Mouse (Mus musculus): ENCODE data around the gene Gm11549.
A peak's percentile ranks its signal among the peaks of the same experiment; 100 is the strongest.

Gene Gm11549

DNA sequence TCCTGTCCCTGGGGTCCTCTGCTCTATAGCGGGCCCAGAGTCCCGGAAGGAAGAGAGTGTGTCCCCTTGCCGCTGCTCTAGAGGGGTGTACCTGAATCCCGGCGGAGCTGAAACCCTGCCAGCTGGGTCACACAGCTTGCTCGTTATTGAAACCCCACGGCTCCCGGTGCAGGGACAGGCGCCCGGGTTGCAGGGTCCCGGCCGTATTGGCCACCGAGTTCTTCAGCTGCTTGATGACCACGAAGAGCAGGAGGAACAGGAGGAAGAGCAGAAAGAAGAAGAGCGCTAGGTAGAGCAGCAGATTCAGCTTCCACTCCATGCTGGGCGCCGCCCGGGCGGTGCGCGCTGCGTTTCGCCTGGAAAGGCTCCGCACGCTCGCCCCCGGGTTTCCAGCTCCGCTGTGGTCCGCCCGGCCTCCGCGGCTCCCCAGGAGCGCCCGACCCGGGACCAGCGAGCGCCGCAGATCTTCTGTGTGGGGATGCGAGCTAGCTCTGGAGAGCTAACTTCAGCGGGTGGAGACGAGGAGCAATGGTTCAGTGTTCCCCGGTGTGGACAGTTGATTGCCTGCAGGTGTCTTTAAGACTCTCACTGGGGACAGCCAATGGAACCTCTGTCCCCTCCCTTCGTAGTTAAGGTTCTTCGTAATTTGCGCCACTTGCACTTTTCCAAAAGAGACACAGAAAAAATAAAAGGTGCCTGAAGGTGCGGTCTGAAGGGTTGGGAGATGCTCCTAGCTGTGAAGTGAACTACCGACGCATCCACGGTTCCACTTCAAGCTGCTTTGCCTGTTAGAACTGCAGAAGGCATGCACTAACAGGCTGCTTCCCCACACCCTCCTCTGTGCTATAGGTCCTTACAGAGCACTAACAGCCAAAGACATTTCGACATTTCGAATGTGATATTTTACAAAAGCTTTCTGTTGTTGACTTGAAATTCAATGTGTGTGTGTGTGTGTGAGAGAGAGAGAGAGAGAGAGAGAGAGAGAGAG lies at the start of gene Gm11549:
TSS of gene Gm11549 (minus strand) at position 741 of the 988 bp plus-strand sequence.
- no peak for DNase-seq (ENCODE audit: extremely low read depth, insufficient read length, low spot score)

DNA sequence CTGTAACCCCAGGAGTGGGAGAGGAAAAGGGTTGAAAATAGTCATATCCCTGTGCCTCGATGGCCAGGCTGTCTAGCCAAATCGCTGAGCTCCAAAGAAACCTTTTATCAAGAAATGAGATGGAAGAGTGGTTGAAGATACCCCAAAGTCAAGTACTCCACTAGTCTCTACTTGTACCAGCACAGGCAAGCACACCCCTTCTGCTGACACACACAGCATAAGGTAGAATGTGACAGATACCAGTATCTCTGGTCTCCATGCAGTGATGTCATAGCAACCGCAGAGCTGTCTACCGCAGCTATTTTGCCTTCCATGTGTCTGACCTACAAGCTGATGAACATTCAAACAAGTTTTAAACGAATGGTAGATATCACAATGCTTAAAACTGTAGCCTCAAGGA lies 48.2 kb upstream of the Gm11549 start:
- DNase-seq (ENCODE audit: extremely low read depth, insufficient read length, low spot score): no peak

- DNase-seq (ENCODE audit: extremely low read depth, insufficient read length, low spot score): no peak
Measured at GRCm38 (mm10) chr3:36563666-36564065, 42.1 kb upstream of the Gm11549 start.

DNA sequence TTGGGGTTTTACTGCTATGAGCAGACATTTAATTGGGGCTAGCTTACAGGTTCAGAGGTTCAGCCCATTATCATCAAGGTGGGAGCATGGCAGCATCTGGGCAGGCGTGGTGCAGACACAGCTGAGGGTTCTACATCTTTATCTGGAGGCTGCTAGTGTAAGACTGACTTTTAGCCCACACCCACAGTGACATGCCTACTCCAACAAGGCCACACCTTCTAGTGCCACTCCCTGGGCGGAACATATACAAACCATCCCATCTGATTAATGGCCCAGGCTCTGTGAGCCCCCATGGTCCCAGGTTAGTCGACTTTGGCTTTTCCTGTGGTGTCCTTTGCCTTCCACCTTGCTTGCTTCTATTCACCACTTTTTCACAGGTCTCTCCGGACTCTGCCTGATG lies 38.0 kb upstream of the Gm11549 start:
- DNase-seq (ENCODE audit: extremely low read depth, insufficient read length, low spot score): no peak

GRCm38 (mm10) chr3:36557601-36558000 lies 36.0 kb upstream of the Gm11549 start:
- no peak for DNase-seq (ENCODE audit: extremely low read depth, insufficient read length, low spot score)

DNA sequence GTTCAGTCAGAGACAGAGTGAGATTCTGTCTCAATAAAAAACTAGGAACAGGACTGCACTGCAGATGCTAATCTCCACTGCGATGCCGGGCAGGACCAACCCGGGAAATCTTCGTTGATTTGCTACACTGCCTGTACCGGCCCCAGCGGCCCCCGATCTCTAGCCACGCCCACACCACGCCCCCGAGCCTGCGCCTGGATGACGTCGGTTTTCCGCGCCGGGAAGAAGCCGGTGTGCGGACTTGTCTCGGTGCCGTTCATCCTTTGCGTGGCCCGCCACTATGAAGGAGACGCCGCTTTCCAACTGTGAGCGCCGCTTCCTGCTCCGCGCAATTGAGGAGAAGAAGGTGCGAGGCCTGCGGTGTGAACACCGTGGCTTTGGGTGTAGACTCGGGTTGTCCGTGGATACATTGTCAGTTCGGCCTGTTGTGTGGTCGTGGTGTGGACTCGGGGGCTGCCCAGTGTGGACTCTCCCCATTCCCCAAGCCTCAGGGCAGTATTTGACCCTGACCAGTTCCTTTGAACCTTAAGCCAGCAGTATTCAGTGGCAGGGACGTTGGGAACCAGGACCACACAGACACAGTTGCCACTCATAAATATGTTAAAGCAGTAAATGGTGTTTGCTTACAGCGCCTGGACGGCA lies 30.9 kb upstream of the Gm11549 start, which contains the start of gene Exosc9:
TSS of gene Exosc9 (plus strand) at position 201 of the 642 bp plus-strand sequence.
- peak; percentile 95 for DNase-seq (ENCODE audit: extremely low read depth, insufficient read length, low spot score)

DNA sequence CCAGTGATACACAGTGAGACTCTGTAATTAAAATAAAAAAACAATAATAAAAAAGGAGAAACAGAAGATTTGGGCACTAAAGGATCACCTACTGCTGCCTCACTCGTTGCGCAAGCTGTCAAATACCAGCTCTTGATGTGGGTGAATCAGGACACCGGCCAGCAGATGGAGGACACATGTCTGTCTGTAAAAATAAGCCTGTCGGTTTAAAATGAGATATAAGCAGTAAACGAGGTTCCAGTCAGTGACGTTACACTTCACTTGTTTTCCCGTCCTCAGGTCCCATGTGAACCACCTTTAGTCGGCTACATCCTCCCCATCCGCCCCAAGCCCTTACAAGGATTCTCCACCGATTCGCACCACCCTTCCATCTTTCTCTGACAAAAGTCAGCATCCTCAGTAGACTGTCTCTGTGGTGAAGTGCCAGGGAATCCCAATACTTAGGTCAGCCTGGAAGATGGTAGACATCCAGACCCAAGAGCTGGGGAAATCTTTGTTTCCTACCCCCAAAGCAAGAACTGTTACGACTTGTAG lies 30.3 kb upstream of the Gm11549 start:
- no peak for DNase-seq (ENCODE audit: extremely low read depth, insufficient read length, low spot score)

DNA sequence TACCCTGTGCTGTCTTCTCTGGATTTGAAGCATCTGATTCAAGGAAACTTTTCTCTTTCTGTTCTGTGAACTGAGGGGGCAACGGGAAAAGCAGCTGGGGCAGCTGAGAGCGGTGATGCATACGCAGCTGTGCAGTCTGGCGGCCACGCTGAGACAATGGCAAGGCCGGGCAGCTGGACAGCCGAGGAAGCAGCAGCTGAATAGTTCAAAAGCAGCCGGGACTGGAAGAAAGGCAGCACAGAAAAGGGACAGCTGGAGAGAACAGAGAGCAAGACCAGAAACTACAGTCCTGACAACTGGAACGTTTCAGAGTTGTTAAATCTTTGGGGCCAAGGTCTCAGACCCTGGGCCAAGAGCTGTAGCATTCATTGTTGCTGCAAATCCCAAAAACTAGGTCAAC lies 29.7 kb upstream of the Gm11549 start:
- no peak for DNase-seq (ENCODE audit: extremely low read depth, insufficient read length, low spot score)

DNA sequence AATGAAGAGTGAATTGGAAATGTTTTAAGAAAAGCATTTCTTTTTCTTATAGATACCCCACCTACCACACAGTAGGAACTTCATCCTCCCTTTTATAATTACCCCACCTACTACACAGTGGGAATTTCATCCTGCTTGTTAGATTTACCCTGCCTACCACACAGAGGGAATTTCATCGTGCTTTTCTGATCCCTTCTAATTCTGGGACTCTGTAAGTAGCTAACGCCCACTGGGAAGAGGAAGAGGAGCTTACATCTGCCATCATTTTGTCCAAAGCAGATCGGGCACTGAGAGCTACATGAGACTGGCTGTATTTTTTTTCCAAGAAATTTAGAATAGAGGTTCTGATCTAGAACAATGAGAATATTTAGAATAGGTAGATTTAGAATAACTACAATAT lies 23.3 kb upstream of the Gm11549 start:
- no peak for DNase-seq (ENCODE audit: extremely low read depth, insufficient read length, low spot score)

- no peak for DNase-seq (ENCODE audit: extremely low read depth, insufficient read length, low spot score)
Measured at GRCm38 (mm10) chr3:36541399-36541798, 19.8 kb upstream of the Gm11549 start.

DNA sequence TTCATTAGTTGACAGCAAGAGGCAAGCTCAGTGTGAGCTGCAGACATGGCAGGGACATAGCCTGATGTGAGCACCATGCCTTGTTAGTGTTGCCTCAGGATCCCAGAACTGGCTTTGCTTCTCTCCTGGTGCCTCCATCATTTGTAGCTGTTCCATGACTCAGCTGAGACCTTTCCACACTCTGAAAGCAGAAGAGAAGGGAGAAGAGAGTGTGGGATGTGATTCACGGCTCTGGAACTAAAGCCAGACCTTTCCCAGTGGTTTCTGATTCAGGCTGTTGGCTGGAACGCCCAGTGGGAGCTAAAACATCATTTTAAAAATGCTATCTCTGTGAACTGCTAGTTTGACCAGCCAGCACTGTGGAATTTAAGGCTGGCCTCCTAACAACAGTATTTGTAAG lies 19.1 kb upstream of the Gm11549 start:
- DNase-seq (ENCODE audit: extremely low read depth, insufficient read length, low spot score): peak; percentile 58

DNA sequence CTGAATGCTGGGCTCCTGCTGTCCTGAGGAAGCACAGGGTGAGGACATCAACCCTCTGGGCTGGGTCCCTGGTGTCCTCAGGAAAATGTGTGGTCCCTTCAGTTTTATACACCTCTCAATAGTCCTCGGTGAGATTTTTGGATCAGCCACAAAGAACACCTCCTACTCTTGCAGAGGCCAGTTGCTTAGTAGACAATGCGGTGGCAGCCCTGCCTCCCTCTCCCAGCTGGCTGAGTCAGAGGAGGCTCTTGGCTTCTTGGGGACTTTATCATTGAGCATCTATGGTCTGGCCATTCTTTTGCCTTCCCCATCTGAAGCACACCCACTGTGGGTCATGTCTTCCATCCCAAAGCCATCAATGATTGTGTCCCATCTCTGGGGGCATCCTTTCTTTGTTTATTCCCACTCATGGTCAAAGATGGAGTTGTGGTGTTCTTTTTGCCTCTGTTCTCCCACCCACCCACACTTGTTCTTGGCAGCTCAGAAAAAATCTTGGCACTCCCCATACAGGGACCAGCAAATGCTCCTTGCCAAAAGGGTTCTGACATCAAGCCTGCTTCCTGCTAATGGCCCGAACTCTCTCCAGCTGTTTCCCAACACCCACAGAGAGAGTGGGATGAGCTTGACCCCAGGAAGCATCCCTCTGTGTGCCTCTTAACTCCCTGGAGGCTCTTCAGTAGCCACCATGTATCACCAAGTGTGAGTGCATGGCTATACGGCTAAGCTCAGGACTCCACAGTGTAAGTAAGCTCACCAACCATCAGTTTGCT lies 16.3 kb upstream of the Gm11549 start:
- DNase-seq (ENCODE audit: extremely low read depth, insufficient read length, low spot score): no peak

DNA sequence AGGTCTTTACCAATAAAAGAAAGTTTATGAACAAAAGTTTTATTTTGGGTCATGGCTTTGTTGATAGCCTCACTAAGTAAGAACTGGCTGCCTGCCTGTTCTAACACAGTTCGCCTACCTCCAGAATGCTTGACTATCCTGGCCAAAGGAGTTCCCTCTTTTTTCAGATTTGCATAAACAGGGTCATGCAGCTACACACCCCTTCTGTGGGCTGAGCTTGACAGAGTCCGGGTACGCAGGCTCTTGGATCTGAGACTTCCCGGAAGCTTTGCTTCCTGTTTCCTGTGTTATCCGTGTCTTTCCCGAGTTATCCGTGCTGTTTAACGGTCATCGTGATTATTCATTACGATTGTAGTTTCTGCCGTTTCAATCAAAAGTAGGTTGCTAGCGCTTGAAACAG lies 14.4 kb upstream of the Gm11549 start:
- DNase-seq (ENCODE audit: extremely low read depth, insufficient read length, low spot score): no peak

GRCm38 (mm10) chr3:36533201-36533672 lies 11.6 kb upstream of the Gm11549 start:
- no peak for DNase-seq (ENCODE audit: extremely low read depth, insufficient read length, low spot score)

- DNase-seq (ENCODE audit: extremely low read depth, insufficient read length, low spot score): no peak
Measured at GRCm38 (mm10) chr3:36532738-36533137, 11.1 kb upstream of the Gm11549 start.

GRCm38 (mm10) chr3:36531979-36532542 lies 10.4 kb upstream of the Gm11549 start:
- DNase-seq (ENCODE audit: extremely low read depth, insufficient read length, low spot score): no peak

DNA sequence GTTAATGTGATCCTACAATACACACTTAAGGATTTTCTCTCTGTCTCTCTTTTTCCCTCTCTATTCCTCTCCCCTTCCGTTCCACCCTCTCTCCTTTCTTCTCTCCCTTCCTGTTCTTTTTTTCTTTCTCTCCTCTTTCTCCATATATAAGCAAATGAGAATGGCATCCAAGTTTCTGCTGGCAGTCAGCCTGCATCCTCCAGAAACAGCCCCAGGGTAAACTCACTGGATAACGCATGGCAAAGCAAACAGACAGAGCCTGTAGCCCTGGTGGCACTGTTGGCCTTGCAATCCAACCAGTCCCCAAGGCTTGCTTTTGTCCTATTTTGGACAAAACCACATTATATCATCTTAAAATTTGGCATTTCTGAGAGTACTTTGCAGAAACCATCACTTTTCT lies 9.6 kb upstream of the Gm11549 start:
- peak; percentile 21 for DNase-seq (ENCODE audit: extremely low read depth, insufficient read length, low spot score)

DNA sequence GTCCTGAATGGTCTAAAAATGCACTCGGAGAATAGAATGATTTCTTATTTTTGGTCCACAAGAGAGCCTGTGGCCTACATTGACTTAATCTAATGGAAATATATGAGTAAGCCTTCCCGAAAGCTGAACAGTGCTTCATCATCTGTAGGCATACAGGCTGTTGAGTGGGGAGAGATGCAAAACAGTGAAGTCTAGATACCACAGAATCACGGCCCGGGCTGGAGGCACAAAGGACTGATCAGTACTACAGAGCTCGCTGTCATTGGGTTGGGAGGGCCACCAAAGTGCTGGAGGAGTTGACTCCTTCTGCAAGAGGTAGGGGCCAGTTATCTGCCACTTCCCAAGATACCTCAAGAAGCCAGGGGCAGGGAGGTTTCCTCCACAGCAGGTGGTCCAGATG lies 9.2 kb upstream of the Gm11549 start:
- peak; percentile 21 for DNase-seq (ENCODE audit: extremely low read depth, insufficient read length, low spot score)

GRCm38 (mm10) chr3:36530345-36530744 lies 8.7 kb upstream of the Gm11549 start:
- peak; percentile 52 for DNase-seq (ENCODE audit: extremely low read depth, insufficient read length, low spot score)

DNA sequence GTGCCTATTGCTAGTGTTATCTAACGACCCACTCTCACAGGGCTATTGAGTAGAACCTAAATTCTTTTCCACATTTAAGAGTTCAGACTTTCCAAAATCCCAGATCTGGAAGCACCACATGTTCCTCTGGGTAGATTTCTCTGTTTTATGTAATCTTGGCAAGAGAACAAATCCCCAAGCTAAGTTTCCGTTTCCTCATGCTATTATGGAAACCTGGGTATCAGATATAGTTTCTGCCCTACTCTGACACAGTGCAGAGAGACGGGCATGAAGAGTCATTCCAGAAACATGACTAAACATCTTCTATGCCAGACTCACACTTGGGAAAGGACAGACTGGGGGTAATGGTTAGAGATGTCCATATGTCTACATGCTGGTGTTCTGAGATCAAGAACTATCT lies 2.9 kb upstream of the Gm11549 start:
- no peak for DNase-seq (ENCODE audit: extremely low read depth, insufficient read length, low spot score)
